Mouse (Mus musculus): ENCODE results near the gene Exoc6b. TPM values are rescaled to one million over a fixed set of nuclear protein-coding genes. Genes with fewer than 3 reads are reported as not detected.

Gene Exoc6b
- polyA plus RNA-seq, 1 experiment from 2014 or later = 44.1 TPM

DNA sequence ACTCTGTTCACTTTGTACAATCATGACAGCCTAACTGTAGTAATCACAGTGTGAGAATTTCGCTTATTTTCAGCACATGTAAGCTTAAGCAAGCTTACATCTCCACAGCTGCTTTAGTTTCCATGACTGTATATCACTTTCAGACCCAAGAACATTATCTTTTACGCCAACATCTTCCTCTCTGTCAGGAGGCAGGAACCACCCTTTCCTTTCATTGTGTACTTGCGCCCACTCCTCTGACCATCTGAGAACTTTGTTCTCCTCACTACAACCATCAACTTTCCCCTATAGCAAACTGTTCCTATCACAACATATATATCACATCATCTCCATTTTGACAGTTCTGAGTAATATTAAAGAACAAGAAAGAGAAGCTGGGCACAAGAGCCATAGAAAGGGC, 391.5 kb downstream of the Exoc6b start:
- 84% methylated on average over 3 of the region's 3 CpGs for WGBS
- H3K4me2 ChIP-seq (replicated peaks) = no peak overlapping the region
- no peak for ATAC-seq (ENCODE audit: low FRiP score, low read depth)
- H3K27ac ChIP-seq = no peak overlapping the region
- 0 out of 2 replicates have a peak, but pooled peaks cover 5% of the 10 kb centered on the region for H3K9me3 ChIP-seq
- H3K9ac ChIP-seq = no peak overlapping the region
- no peaks in the 10 kb centered on the region for H3K27me3 ChIP-seq (replicated peaks)
- H3K36me3 ChIP-seq = no peaks in the 10 kb centered on the region
- H3K4me1 ChIP-seq = no peaks in the 10 kb centered on the region
- H3K4me3 ChIP-seq = no peak overlapping the region

DNA sequence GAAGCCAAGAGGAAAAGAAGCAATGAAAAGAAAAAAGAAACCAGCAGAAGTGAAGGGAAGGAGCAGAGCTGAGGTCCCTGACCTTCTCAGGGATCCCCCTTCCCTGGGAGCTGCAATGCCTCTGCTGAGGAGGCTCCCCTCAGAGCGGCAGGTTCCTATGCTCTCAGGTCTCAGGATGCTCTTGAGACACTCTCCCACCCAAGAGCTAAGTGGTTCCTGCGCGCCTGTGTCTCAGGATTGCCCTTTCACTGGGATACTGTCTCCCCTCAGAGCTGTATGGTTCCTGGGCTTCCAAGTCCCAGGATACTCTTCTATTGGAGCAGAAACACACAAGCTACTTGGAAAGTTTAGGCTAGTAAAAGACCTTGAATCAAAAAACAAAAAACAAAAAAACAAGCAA, 394.4 kb downstream of the Exoc6b start:
- WGBS = 91% methylated on average over 3 of the region's 3 CpGs
- H3K36me3 ChIP-seq = no peaks in the 10 kb centered on the region
- no peak overlapping the region for H3K4me2 ChIP-seq (replicated peaks)
- H3K9ac ChIP-seq = no peak overlapping the region
- no peaks in the 10 kb centered on the region for H3K4me1 ChIP-seq
- H3K27me3 ChIP-seq (replicated peaks) = no peaks in the 10 kb centered on the region
- no peak overlapping the region for H3K27ac ChIP-seq
- no peak for ATAC-seq (ENCODE audit: low FRiP score, low read depth)
- H3K4me3 ChIP-seq = no peak overlapping the region
- 0 out of 2 replicates have a peak, but pooled peaks cover 13% of the 10 kb centered on the region for H3K9me3 ChIP-seq

DNA sequence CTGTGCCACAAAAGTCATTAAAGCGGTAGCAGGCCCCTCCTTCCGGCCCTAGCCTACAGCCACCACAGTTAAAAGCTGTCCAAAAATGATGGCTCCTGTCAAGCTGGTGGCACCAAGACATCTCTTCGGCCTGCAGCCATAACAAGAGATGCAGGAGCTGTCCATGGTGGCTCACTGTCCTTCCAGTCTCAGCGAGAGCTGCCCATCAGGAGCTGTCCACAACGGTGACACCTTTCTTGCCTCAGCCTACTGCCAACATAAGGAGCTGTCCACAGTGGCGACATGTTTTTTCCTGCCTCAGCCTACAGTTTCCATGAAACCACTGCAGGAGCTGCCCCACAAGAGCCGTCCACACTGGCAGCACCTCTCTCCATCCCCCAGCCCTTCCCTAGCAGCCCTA, 395.2 kb downstream of the Exoc6b start:
- Histone ChIP-seq H3K4me2 (replicated peaks) (no peak overlapping the region), H3K9ac (no peak overlapping the region), H3K27me3 (replicated peaks) (no peaks in the 10 kb centered on the region), H3K4me1 (no peaks in the 10 kb centered on the region), H3K4me3 (no peak overlapping the region), H3K36me3 (no peaks in the 10 kb centered on the region), H3K27ac (no peak overlapping the region), H3K9me3 (0 out of 2 replicates have a peak, but pooled peaks cover 13% of the 10 kb centered on the region)
- no peak for ATAC-seq (ENCODE audit: low FRiP score, low read depth)
- WGBS = 91% methylated on average over 7 of the region's 7 CpGs

DNA sequence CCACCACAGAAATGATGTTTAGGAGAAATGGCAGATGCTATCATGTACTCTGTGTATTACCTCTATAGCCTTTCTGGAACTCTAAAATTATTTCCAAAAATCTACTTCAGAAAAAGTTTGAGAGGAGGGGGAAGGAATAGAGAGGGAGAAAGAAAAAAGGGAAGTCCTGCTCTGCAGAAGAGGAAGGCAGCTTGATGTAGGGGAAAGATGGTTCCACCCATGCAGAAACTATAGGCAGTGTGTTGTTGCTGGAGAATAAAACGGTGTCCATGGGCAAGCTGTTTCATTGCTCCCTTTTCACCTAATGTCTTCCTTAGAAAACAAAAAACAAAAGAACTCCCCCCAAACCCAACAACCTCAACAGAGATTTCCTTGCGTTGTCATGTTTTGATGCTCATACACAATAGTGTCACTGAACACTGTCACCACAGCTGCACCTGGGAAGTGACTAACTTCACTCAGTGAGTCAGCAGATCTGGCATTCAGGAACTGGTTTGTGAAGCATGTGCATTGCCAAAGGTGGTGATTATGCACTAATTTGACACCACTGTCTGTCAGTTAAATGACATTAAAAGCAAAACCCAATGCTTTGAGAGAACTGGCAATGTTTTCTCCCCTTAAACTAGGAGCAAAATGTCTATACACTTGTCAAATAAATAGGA, 407.7 kb downstream of the Exoc6b start:
- 80% methylated on average over 2 of the region's 2 CpGs for WGBS
- H3K9me3 ChIP-seq = no peaks in the 10 kb centered on the region
- H3K36me3 ChIP-seq = no peaks in the 10 kb centered on the region
- no peak overlapping the region for H3K9ac ChIP-seq
- ATAC-seq (ENCODE audit: low FRiP score, low read depth) = no peak
- H3K4me2 ChIP-seq (replicated peaks) = no peak overlapping the region
- H3K27ac ChIP-seq = no peak overlapping the region
- no peaks in the 10 kb centered on the region for H3K27me3 ChIP-seq (replicated peaks)
- no peak overlapping the region for H3K4me3 ChIP-seq
- no peaks in the 10 kb centered on the region for H3K4me1 ChIP-seq

DNA sequence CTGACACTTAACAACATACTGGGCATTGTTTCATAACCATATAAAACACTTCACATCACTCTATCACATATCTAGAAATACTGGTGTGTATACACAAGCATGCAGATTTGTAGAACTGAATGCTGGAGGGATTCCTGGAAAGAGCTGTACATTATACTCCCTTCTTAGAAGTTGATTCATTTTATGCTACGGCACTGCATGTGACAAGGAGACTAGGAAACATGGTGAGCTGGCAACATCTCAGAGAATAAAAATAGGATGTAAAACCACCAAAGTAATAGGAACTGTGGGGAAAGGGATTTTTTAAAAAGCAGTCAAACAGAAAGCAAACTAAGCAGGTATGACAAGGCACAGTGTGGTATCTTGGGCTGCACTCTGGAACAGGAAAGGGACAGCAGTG, 408.3 kb downstream of the Exoc6b start:
- H3K4me2 ChIP-seq (replicated peaks) = no peak overlapping the region
- 85% methylated on average over 1 of the region's 1 CpGs for WGBS
- no peaks in the 10 kb centered on the region for H3K9me3 ChIP-seq
- H3K27ac ChIP-seq = no peak overlapping the region
- H3K9ac ChIP-seq = no peak overlapping the region
- ATAC-seq (ENCODE audit: low FRiP score, low read depth) = no peak
- no peaks in the 10 kb centered on the region for H3K27me3 ChIP-seq (replicated peaks)
- no peaks in the 10 kb centered on the region for H3K36me3 ChIP-seq
- H3K4me1 ChIP-seq = no peaks in the 10 kb centered on the region
- H3K4me3 ChIP-seq = no peak overlapping the region

DNA sequence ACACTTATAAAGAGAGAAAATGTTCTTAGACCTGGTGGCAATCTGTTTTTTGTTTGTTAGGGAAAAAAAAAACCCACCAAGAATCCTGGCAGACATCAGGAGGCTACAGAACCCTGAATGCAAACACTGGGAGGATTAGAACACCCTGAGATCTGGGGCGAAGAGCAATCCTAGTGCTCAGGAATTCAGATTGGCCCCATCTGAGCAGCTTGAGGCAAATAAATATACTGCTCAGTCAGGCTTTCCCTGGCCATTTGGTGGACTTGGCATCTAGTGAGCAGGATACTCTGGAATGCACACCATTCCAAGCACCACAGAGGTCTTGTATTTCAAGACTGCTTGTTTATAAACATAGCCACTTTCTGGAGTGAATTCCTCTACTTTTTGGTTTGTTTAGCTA, 412.2 kb downstream of the Exoc6b start:
- Histone ChIP-seq H3K27me3 (replicated peaks) (no peaks in the 10 kb centered on the region), H3K27ac (no peak overlapping the region), H3K4me3 (no peak overlapping the region), H3K4me2 (replicated peaks) (no peak overlapping the region), H3K36me3 (no peaks in the 10 kb centered on the region), H3K4me1 (no peaks in the 10 kb centered on the region), H3K9ac (no peak overlapping the region), H3K9me3 (no peaks in the 10 kb centered on the region)
- ATAC-seq (ENCODE audit: low FRiP score, low read depth) = no peak
- 43% methylated on average over 1 of the region's 1 CpGs for WGBS

DNA sequence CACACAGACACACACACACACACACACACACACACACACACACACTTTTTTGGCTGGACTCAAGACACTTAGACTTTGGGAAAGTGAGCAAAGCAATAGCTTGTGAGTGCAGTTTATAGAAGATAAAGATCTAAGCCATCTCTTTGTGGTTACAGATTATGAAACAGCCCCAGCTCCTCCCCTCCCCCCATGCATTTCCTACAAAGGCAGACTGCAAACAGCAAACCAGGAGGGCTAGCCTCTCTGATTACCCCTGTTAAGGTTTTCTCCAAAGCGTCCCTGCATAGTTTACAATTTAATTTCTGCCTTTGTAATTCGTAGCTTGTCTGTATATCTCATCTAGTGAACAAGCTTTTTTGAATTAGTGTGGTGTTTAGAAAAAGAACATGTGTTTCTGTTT, 412.6 kb downstream of the Exoc6b start:
- Histone ChIP-seq H3K9ac (no peak overlapping the region), H3K9me3 (no peaks in the 10 kb centered on the region), H3K27me3 (replicated peaks) (no peaks in the 10 kb centered on the region), H3K4me2 (replicated peaks) (no peak overlapping the region), H3K4me1 (no peaks in the 10 kb centered on the region), H3K27ac (no peak overlapping the region), H3K36me3 (no peaks in the 10 kb centered on the region), H3K4me3 (no peak overlapping the region)
- no peak for ATAC-seq (ENCODE audit: low FRiP score, low read depth)
- WGBS = 51% methylated on average over 2 of the region's 2 CpGs

DNA sequence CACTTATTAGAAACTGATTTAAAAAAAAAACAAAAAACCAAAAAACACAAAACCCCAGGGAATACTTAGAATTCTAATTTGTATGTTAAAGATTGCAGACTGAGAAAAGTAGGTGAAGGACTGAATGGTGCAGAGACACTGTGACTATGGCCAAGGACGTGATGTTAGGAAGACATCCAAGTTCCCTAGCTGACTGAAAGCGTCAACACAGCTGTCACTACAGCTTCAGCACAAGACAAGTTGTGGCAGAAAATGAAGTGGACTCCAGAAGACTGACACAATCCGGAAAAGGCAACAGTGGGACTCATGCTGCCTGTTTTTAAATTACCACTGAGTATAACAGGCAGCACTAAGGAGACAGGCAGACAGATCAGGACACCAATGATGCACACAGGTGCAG, 417.4 kb downstream of the Exoc6b start:
- H3K36me3 ChIP-seq = no peaks in the 10 kb centered on the region
- no peak for ATAC-seq (ENCODE audit: low FRiP score, low read depth)
- H3K27me3 ChIP-seq (replicated peaks) = no peaks in the 10 kb centered on the region
- no peak overlapping the region for H3K4me2 ChIP-seq (replicated peaks)
- no peaks in the 10 kb centered on the region for H3K9me3 ChIP-seq
- H3K4me3 ChIP-seq = no peak overlapping the region
- H3K9ac ChIP-seq = no peak overlapping the region
- WGBS = 90% methylated on average over 3 of the region's 3 CpGs
- H3K4me1 ChIP-seq = no peaks in the 10 kb centered on the region
- no peak overlapping the region for H3K27ac ChIP-seq

DNA sequence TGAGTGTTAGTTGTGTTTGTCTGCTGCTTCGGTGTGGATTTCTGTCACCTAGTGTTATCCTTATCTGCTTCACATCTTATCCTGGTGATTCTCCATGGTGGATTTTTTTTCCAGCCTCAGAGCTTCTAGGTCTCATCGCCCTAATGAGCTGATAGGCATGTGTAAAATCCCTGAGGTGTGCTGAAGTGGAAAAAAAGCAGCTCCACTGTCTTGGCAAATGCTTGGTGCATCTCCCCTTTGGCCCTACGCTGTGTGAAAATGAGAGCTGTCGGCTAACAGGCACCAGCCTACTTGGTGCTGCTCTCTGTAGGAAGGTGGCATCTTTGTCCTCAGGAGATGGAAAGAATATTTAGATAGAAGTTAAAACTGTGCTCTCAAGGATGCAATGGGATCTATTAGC, 422.1 kb downstream of the Exoc6b start:
- Histone ChIP-seq H3K9me3 (no peaks in the 10 kb centered on the region), H3K4me2 (replicated peaks) (no peak overlapping the region), H3K4me1 (no peaks in the 10 kb centered on the region), H3K27ac (no peak overlapping the region), H3K27me3 (replicated peaks) (no peaks in the 10 kb centered on the region), H3K4me3 (no peak overlapping the region), H3K36me3 (no peaks in the 10 kb centered on the region), H3K9ac (no peak overlapping the region)
- WGBS = 78% methylated on average over 4 of the region's 4 CpGs
- ATAC-seq (ENCODE audit: low FRiP score, low read depth) = no peak

DNA sequence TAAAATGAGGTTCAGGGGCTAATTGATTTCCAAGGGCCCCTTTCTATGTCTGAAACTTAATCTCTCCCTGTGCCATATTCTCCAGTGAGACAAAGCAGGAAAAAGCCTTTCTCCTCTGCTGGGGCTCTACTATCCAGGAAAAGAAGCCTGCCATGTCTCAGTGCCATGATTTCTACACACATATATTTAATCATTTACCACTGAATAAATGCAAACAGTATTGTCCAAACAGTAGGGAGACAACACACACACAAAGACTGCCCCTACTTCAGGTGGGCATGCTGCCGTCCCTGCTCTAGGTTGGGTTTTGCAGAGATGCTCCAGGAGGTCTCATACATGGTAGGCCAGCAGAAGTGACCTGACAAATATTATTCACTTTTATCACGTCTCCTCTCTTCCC, 422.6 kb downstream of the Exoc6b start:
- no peaks in the 10 kb centered on the region for H3K36me3 ChIP-seq
- WGBS = 67% methylated on average over 2 of the region's 2 CpGs
- ATAC-seq (ENCODE audit: low FRiP score, low read depth) = no peak
- H3K9me3 ChIP-seq = no peaks in the 10 kb centered on the region
- H3K9ac ChIP-seq = no peak overlapping the region
- no peaks in the 10 kb centered on the region for H3K27me3 ChIP-seq (replicated peaks)
- H3K4me1 ChIP-seq = no peaks in the 10 kb centered on the region
- H3K4me3 ChIP-seq = no peak overlapping the region
- H3K4me2 ChIP-seq (replicated peaks) = no peak overlapping the region
- no peak overlapping the region for H3K27ac ChIP-seq

DNA sequence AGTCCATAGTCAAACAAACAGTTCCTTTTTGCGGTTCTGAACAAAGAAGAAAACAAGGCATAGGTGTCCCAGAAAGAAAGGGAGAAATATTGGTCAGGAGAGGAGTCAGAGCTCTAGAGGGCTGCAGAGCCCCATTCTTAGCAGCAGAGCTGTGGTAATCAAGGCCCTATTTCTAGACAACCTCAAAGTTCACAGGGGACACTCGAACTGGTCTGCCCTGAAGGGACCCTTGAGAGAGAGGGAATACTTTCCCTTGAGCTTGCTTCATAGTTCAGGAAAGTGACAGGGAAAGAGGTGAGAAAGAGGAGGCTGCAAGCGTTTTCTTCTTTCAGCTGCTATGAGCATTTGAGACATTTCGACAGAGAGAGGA, 428.3 kb downstream of the Exoc6b start:
- 55% methylated on average over 4 of the region's 4 CpGs for WGBS
- Histone ChIP-seq H3K27ac (no peak overlapping the region), H3K9me3 (no peaks in the 10 kb centered on the region), H3K9ac (no peak overlapping the region), H3K27me3 (replicated peaks) (no peaks in the 10 kb centered on the region), H3K4me2 (replicated peaks) (no peak overlapping the region), H3K4me1 (peaks cover 9% of the 10 kb centered on the region), H3K36me3 (no peaks in the 10 kb centered on the region), H3K4me3 (no peak overlapping the region)
- ATAC-seq (ENCODE audit: low FRiP score, low read depth) = no peak

DNA sequence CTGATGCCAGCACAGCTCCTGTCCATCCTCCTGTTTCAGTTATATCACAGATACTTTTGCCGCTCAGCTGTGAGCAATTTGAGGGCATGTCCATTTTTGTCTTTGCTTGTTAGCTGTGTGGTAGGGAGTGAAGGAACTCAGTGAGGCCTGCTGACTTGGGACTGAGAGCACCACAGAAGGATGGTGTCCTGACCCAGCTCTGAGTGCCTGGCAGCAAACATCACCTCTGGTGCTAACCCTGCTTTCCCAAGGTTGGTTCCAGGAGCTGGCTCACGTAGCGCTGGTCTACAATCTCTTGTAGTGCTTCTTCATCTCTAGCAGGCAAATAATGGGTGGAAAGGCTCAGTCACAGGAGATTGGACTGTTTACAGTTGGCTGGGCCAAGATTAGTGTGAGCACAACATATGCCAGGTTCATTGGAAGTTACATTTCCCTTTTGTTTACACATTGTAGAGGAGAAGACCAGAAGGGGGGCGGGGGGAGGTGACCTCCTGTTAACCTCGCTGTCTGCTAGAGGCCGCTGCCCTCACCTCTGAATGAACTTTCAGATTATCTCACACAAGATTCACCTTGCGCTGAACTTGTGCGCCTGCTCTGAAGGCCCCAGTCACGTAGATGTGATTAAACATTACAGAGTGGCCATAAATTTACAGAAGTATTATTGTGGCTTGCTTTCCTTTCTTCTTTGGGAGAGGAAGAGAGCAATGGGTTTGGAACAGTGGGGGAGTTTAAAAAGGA, 428.8 kb downstream of the Exoc6b start:
- no peak for ATAC-seq (ENCODE audit: low FRiP score, low read depth)
- no peak overlapping the region for H3K4me3 ChIP-seq
- H3K27ac ChIP-seq = no peak overlapping the region
- H3K9me3 ChIP-seq = no peaks in the 10 kb centered on the region
- WGBS = 37% methylated on average over 9 of the region's 9 CpGs
- no peak overlapping the region for H3K4me2 ChIP-seq (replicated peaks)
- no peak overlapping the region for H3K9ac ChIP-seq
- no peaks in the 10 kb centered on the region for H3K27me3 ChIP-seq (replicated peaks)
- H3K4me1 ChIP-seq = peaks cover 9% of the 10 kb centered on the region
- H3K36me3 ChIP-seq = no peaks in the 10 kb centered on the region

DNA sequence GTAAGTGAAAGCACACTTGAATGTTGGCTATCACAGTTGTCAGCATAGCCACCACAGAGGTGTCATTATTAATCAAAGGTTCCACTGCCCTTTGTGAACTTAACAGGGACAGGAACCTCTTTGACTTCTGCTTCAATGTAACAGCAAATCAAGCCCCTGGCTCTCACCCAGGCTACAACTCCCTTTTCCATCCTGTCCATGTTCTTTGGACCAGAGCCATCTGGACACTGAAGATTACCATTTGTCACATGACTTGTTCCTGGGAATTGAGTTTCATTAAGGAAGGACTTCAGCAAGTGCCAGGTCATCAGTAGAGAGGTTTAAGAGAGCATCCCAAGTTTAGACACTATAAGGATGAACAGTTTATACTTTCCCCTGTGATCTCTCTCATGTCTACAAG, 431.1 kb downstream of the Exoc6b start:
- Histone ChIP-seq H3K4me1 (peaks cover 9% of the 10 kb centered on the region), H3K4me3 (no peak overlapping the region), H3K27ac (no peak overlapping the region), H3K9ac (no peak overlapping the region), H3K4me2 (replicated peaks) (no peak overlapping the region), H3K36me3 (no peaks in the 10 kb centered on the region), H3K9me3 (no peaks in the 10 kb centered on the region), H3K27me3 (replicated peaks) (no peaks in the 10 kb centered on the region)
- no peak for ATAC-seq (ENCODE audit: low FRiP score, low read depth)

Measured in neural tube, embryonic 12.5 days (tissue).